Mouse (Mus musculus) forebrain, postnatal 0 days (tissue): Measurements from ENCODE around the gene Syne3. TPM values are rescaled to one million over a fixed set of nuclear protein-coding genes. Genes with fewer than 3 reads are reported as not detected.
A peak's percentile ranks its signal among the peaks of the same experiment; 100 is the strongest.

Experiments
- ATAC-seq: fragments of 200-750 bp; cut with Nextera tagmentation; 2 replicates; pipeline ENCODE4 v1.8.0; 2017; ENCODE audit warnings: mild to moderate bottlenecking, moderate library complexity
- DNase-seq: peaks from one replicate; pipeline ENCODE4 v3.0.0-alpha.2; 2015
- H3K27ac ChIP-seq: fragments of 300-500 bp; sonication (generic); 2 replicates; pipeline ENCODE4 v1.5.1; 2014; ENCODE audit warnings: low read depth, mild to moderate bottlenecking, antibody characterized with exemption, low read length, moderate library complexity, mixed read lengths
- H3K27me3 ChIP-seq: fragments of 300-500 bp; sonication (generic); 2 replicates; pipeline ENCODE4 v1.6.1; 2014; ENCODE audit warnings: mild to moderate bottlenecking, low read length, mixed read lengths; ENCODE audit not compliant: insufficient read depth
- H3K36me3 ChIP-seq: fragments of 300-500 bp; sonication (generic); 2 replicates; pipeline ENCODE4 v1.6.1; 2014; ENCODE audit warnings: mild to moderate bottlenecking, moderate library complexity; ENCODE audit not compliant: insufficient read depth
- H3K4me1 ChIP-seq: fragments of 300-500 bp; sonication (generic); 2 replicates; pipeline ENCODE4 v1.6.1; 2014; ENCODE audit warnings: antibody characterized with exemption; ENCODE audit not compliant: insufficient read depth
- H3K4me2 ChIP-seq: fragments of 300-500 bp; sonication (generic); 2 replicates; pipeline ENCODE4 v1.6.1; 2014; ENCODE audit warnings: low read depth, mild to moderate bottlenecking, moderate library complexity
- H3K4me3 ChIP-seq: fragments of 300-500 bp; sonication (generic); 2 replicates; pipeline ENCODE4 v1.5.1; 2014; ENCODE audit warnings: low read depth, low read length, mixed read lengths
- H3K9ac ChIP-seq: fragments of 300-500 bp; sonication (generic); 2 replicates; pipeline ENCODE4 v1.6.1; 2014; ENCODE audit warnings: mild to moderate bottlenecking
- H3K9me3 ChIP-seq: fragments of 300-500 bp; sonication (generic); 2 replicates; pipeline ENCODE4 v1.6.1; 2016; ENCODE audit warnings: low read length
- CTCF ChIP-seq: sonication (generic); IDR thresholded peaks from 2 replicates; pipeline ENCODE4 v1.5.1; 2016; ENCODE audit warnings: antibody characterized with exemption, control low read depth, low read depth
- WGBS: fragments of 180-500 bp; shearing (Covaris S2); extraction: QIAGEN DNeasy Blood & Tissue Kit; methylation state at CpG from one replicate; pipeline ENCODE4 v1.1.7; 2014; 5-methylcytosine and 5-hydroxymethylcytosine counted together
- polyA plus RNA-seq: library from polyadenylated mRNA; unstranded; fragments of >200 nt; fragmentation: Nextera tagmentation; extraction: Ambion mirVana; gene quantifications from 2 replicates; pipeline ENCODE4 v1.2.1, GENCODE M21; 2015
- total RNA-seq: library from RNA; depleted of rRNA; stranded (reverse); fragments of >200 nt; gene quantifications from 2 replicates; pipeline ENCODE4 v1.2.3, GENCODE M21; 2014

Gene Syne3
- total and polyA plus RNA-seq, 2 experiments from 2014 or later, result 0.54 to 1.8 TPM

DNA sequence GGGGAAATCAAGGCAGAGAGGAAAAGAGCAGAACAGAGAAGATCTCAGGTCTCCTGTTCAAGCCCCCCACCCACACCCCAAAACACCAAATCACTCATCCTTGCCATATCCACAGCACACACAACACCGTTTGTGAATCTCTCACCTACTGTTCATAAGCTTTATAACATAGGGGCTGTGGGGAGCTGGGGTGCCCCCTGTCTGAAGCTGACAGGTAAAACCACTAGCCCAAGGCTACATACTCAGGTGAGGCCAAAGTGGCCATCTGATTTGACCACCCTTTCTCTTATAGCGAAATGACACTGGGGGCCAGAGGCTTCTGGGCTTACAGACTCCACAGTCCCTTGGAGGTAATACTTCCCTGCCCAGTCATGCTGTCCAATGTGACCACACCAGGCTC, 1.5 kb downstream of the Syne3 start:
- Histone ChIP-seq H3K9ac (no peak overlapping the region), H3K36me3 (no peaks in the 10 kb centered on the region), H3K4me1 (no peaks in the 10 kb centered on the region), H3K27ac (no peak overlapping the region), H3K4me2 (no peak overlapping the region), H3K4me3 (no peak overlapping the region), H3K27me3 (peaks cover 10% of the 10 kb centered on the region; the same call in 1 of the 2 replicates), H3K9me3 (no peaks in the 10 kb centered on the region)
- 61% methylated on average over 2 of the region's 2 CpGs for WGBS
- ATAC-seq (no peak), DNase-seq (no peak)
- no peak for TF ChIP-seq CTCF

- no peaks in the 10 kb centered on the region for H3K4me1 ChIP-seq
- no peak overlapping the region for H3K4me3 ChIP-seq
- peaks cover 10% of the 10 kb centered on the region; the same call in 1 of the 2 replicates for H3K27me3 ChIP-seq
- ATAC-seq (no peak), DNase-seq (no peak)
- no peak overlapping the region for H3K9ac ChIP-seq
- H3K9me3 ChIP-seq, result no peaks in the 10 kb centered on the region
- 64% methylated on average over 2 of the region's 2 CpGs for WGBS
- no peak overlapping the region for H3K4me2 ChIP-seq
- H3K27ac ChIP-seq, result no peak overlapping the region
- no peak for TF ChIP-seq CTCF
- H3K36me3 ChIP-seq, result no peaks in the 10 kb centered on the region
These were observed 4.0 kb downstream of the Syne3 start for GRCm38 (mm10) chr12:105005715-105005972.

DNA sequence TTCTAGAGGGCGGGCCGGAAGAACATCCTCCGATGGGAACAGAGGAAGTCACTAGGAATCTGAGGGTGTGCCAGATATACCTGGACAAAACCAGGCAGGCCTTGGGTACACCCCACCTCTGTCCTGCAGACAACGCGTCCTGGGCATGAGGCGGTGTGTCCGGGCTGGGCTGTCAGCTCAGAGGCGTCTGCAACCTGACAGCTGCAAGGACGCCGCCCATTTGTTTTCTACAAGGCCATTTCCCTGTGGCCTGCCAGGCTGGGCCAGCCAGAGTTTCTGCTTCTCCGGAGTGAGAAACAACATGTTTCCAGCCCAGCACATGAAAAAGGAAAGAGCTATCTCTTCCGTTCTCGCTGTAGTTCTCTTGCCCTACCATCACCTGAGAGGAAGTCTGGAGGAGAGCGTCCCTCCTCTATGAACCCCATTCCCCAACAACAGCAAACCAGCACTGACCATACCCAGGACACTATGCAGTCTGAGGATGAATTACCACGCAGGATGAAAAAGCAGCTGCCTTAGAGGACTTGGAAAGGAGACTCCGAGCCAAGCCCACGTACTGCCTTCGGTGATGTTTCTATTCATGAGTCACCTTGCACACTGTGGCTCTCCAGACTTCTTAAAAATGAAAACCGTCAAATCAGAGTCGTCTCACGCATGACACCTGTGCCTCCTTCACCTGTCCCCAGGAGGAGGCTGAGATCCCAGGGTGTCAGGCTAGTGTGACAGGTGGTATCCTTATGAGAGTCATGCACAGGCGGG, 4.5 kb downstream of the Syne3 start:
- TF ChIP-seq CTCF, result no peak
- Histone ChIP-seq H3K27me3 (peaks cover 10% of the 10 kb centered on the region; the same call in 1 of the 2 replicates), H3K27ac (no peak overlapping the region), H3K4me1 (no peaks in the 10 kb centered on the region), H3K9me3 (no peaks in the 10 kb centered on the region), H3K4me3 (no peak overlapping the region), H3K36me3 (no peaks in the 10 kb centered on the region), H3K9ac (no peak overlapping the region), H3K4me2 (no peak overlapping the region)
- 85% methylated on average over 22 of the region's 22 CpGs for WGBS
- DNase-seq (no peak), ATAC-seq (no peak)

DNA sequence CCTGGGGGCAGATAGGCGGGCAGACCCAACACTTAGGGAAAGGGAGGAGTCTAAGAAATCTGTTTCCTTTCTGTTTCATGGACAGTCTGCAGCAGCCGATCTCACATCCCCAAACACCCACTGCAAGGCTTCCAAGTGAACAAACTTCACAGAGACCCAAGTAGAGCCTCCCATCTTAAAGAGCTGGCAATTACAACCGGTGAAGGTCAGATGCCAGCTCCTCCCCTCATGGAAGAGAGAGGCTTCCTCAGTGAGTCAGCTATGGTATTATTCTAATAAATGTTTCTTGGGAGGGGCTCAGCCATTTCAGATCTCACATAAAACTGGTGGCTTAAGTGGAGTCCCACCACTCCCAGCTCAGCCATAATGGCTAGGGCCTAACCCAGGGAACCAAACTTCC, 5.9 kb downstream of the Syne3 start:
- Histone ChIP-seq H3K4me2 (no peak overlapping the region), H3K27me3 (0 out of 2 replicates have a peak, but pooled peaks cover 3% of the 10 kb centered on the region), H3K9me3 (no peaks in the 10 kb centered on the region), H3K36me3 (no peaks in the 10 kb centered on the region), H3K4me1 (no peaks in the 10 kb centered on the region), H3K27ac (no peak overlapping the region), H3K4me3 (no peak overlapping the region), H3K9ac (no peak overlapping the region)
- WGBS, result 79% methylated on average over 3 of the region's 3 CpGs
- ATAC-seq (no peak), DNase-seq (no peak)
- no peak for TF ChIP-seq CTCF

GRCm38 (mm10) chr12:105003158-105003557, 6.5 kb downstream of the Syne3 start:
- ATAC-seq (no peak), DNase-seq (no peak)
- H3K36me3 ChIP-seq, result no peaks in the 10 kb centered on the region
- no peaks in the 10 kb centered on the region for H3K4me1 ChIP-seq
- no peak overlapping the region for H3K4me3 ChIP-seq
- no peak overlapping the region for H3K4me2 ChIP-seq
- no peak overlapping the region for H3K9ac ChIP-seq
- no peaks in the 10 kb centered on the region for H3K27me3 ChIP-seq
- 48% methylated on average over 9 of the region's 9 CpGs for WGBS
- no peaks in the 10 kb centered on the region for H3K9me3 ChIP-seq
- no peak for TF ChIP-seq CTCF
- no peak overlapping the region for H3K27ac ChIP-seq

DNA sequence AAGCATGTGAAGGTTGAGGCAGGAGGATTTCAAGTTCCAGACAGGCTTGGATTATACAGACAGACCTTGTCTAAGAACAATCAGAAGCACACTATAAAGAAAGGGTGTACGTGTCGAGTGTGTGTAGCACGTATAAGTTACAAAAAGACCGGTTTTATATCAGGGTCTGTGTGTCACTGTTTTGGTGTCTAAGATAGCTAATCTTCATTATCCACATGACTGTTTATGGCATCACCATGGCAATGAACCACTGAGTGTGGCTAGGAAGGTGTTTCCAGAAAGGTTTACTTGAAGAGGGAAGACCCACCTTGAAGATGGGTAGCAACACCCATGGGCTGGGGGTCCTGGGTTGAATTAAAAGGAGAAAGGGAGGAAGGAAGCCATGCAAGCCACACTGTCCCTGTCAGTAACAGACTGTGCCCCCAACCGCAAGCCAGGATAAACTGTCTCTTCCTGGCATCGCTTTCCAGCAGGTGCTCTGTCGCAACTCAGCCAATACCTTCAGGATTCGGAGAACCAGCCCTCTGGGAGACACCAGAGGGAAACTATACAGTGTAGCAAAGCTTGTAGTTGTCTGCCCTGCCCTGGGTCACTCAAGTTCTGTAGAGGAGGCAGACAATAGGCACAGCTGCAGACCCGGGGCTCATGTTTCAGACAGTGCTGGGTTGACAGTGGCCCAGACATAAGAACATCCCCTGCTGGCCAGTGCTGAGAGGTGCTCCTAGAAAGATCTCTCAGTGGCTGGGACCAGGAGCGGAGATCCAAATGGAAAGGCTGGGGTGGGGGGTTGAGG, 7.1 kb downstream of the Syne3 start:
- 0 out of 2 replicates have a peak, but pooled peaks have one; percentile 22 for TF ChIP-seq CTCF
- Histone ChIP-seq H3K36me3 (no peaks in the 10 kb centered on the region), H3K9ac (no peak overlapping the region), H3K4me3 (no peak overlapping the region), H3K27me3 (no peaks in the 10 kb centered on the region), H3K4me1 (no peaks in the 10 kb centered on the region), H3K9me3 (no peaks in the 10 kb centered on the region), H3K4me2 (no peak overlapping the region), H3K27ac (no peak overlapping the region)
- WGBS, result 67% methylated on average over 10 of the region's 10 CpGs
- DNase-seq (no peak), ATAC-seq (0 out of 2 replicates have a peak, but pooled peaks have one; percentile 18)

DNA sequence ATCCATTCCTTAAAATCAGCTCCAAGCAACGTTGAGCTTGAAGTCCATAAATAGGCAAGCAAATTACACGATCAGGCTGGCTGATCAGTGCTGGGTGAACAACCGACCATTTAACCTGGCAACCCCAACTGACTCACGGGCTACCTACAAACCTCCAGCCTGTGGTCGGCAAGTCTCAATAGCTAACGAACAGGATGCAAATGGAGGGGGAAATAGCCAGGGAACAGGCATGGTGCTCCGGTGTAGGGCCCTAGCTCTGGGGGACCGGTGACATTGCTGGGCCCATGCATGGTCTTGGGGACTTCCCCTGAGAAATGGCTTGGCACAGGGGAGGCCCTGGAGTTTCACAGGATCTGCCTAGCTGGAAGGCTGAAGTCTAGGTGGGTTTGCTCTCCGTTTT, 8.3 kb downstream of the Syne3 start:
- no peak for ATAC-seq
- WGBS, result 82% methylated on average over 9 of the region's 9 CpGs
- H3K4me2 ChIP-seq, result no peak overlapping the region

More for the DNA sequence above, 8.3 kb downstream of the Syne3 start:
- H3K27ac ChIP-seq, result no peak overlapping the region
- H3K9me3 ChIP-seq, result no peaks in the 10 kb centered on the region
- H3K4me3 ChIP-seq, result no peak overlapping the region
- H3K9ac ChIP-seq, result no peak overlapping the region
- no peaks in the 10 kb centered on the region for H3K4me1 ChIP-seq
- TF ChIP-seq CTCF, result no peak
- DNase-seq, result no peak
- no peaks in the 10 kb centered on the region for H3K27me3 ChIP-seq
- H3K36me3 ChIP-seq, result no peaks in the 10 kb centered on the region
